Mouse (Mus musculus): ENCODE results near the gene Zfp579. TPM values are rescaled to one million over a fixed set of nuclear protein-coding genes. Genes with fewer than 3 reads are reported as not detected.
"Not testable (repeated sequence)": the region's sequence is repeated elsewhere in the genome, so short reads cannot be mapped to it uniquely, and the experiment has no call there.

The Zfp579 gene
- total RNA-seq, 2 experiments from 2014 or later: 15.2 to 18.2 TPM

DNA sequence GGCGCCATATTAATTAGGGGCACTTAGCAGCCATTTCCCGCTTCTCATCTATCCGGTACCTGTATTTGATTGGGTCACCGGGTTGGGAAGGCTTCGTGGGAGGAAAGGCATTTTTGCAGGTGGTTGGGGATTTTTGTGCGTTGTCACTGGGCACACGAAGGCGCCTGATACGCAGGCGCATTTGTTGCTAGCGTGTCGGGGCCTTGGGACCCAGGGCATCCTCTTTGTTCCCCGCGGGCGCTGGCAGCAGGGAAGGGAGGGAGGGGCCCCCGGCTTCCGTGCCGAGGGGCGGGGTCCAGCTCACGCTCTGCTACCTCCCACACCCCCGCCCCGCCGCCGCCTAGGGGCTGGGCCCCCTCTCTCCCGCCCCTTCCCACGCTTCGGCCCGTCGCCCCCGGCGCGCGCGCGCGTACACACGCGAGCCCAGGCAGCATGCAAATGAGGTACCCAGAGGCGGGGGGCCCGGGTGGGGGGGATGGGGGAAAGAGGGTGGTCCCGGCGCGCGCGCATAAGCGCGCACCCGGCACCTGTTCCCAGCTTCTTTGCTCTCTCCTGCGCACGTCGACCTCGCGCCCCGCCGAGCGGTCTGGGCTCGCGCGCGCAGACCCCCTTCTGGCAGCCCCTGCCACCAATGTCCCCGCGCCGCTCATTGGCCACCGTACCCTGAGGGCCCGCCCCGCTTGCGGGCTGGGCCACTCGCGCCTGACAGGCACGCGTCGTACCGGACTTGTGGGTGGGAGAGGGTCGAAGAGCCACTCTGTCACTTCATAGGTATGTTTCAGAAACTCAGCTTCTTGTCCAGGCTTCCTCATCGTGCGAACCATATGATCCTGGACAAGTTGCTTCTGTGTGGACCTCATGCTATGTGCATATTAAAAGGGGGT is 19.4 kb upstream of the Zfp579 start, which contains the start of gene Gm44973:
Gene Gm44973, plus strand, starts transcription at position 379 of the 884 bp plus-strand sequence.
- peak; percentile 94 for DNase-seq

DNA sequence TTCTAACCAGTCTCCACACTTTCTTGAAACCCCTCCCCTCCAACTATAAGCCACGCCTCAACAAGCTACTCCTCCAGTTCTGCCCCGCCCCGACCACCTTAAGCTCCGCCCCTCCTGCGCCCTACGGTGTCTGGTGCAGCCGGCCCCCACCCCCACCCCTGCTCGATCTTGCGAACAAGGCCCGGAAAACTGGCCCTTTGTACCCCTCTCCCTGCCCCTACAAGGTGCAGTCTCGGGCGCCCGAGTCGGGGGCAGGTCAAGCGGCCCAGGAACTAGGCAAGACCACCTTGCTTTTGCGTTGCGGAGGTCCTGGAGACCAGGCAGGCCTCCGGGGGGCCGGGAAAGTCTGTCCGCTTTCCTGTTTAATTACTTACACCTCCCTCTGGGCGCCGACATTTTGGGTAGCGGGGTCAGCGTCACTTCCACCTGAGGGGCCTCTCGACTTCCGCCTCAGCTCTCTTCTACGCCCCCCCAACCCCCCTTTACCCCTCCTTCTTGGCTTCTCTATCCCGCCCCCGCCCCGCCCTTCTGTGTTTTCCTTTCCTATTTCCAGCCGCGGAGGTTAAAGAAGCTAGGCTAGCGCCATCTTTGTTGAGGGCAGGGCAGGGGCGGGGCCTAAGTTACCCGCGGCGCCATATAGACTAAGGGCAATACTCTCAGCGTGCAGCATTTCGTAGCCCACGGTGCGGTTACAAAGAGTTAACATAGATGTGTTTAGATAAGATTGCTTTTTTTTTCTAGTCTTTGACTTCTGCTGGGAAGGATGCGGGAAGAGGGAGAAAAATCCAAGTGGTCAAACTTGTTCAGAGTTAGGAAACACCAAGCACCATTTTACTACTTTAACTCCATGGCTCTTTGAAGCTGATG is 18.5 kb upstream of the Zfp579 start, which contains the start of the genes Zfp524 and Fiz1:
Gene Zfp524, plus strand, starts transcription at position 165 of the 867 bp plus-strand sequence.
Gene Fiz1, minus strand, starts transcription at position 447 of the 867 bp plus-strand sequence.
- peak; percentile 97 for DNase-seq

DNA sequence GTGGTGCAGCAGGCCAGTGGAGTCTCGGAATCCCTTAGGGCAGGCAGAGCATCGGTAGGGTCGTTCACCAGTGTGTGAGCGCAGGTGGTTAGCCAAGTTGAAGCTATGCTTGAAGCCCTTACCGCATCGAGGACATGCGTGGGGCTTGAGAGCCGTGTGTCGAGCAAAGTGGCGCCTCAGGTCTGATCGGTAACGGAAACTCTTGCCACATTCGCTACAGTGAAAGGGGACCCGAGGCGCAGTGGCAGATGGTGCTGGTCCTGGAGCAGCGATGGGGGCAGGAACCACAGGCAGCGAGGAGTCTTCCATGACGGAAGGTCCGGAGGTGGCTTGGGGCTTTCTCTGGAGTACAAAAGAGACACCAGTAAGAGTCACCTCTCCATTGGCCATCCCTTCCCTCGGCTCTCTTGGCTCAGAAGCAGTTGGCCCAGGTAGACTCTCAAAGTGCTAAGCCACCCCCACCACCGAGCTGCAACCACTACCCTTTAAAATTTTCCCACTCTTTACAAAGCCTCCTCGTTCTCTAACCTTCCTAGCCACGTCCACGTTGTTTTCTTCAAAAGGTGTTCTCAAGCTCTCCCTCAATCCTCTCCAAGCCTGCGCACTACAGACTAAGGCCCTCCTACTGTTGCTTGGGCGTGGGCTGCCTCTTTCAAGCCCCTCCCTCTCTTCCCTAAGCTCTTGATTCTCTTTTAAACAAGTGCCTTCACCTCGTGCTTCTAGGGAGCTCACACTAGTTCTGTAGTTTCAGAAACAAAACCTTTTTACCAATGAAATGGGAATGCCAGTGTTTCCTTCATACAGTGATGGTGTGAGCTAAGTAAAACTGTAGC is 16.9 kb upstream of the Zfp579 start:
- DNase-seq: no peak

DNA sequence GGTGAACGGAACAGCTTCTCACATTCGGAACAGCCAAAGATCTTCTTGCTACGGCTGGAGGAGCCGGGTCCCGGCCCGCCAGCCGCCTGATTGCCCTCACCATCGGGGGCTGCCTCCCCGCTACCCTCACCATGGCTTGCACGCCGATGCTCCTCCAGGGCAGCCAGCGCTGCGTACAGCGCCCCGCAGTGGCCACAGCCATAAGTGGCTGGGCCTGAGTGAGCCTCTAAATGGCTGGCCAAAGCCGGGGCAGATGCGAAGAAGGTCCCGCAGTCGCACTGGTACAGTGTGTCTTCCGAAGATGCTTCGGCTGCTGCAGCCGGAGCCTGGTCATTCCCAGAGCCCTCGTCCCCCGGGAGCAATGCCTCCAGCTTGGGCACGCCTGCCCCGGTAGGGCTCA is 12.3 kb upstream of the Zfp579 start:
- no peak for DNase-seq

DNA sequence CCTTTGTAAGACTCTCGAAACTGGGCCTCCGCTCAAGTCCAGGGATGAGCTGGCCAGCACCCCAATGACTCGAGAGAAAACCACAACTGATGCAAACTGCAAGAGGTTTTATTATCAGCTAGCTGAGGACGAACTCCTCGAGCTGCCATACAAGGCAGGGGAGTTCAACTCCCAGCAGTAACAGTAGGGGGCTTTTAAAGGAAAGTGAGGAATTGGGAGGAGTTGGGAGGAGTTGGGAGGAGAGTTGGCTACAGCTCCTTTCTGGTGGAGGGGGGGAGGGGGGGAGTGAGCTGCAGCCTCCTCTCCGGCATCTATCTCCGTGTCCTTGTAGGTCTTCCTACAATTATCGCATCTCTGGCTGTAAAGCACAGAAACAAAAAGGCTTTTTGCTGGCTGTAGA is 6.9 kb upstream of the Zfp579 start:
- not testable (repeated sequence) for DNase-seq

DNA sequence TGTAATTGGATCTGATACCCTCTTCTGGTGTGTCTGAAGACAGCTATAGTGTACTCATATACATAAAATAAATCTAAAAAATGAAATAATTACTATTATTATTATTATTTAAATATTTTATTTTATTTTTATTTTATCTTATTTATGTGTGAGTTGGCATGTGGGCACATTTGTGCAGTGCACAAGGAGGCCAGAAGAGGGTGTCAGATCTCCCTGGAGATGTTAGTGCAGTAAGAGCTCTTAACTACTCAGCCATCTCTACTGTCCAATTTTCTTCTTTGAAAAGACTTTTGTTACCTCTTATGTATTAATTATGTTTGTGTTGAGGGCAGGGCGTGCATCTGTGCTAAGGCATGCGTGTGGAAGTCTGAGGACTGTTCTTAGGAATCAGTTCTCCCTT is 3.9 kb upstream of the Zfp579 start:
- no peak for DNase-seq

DNA sequence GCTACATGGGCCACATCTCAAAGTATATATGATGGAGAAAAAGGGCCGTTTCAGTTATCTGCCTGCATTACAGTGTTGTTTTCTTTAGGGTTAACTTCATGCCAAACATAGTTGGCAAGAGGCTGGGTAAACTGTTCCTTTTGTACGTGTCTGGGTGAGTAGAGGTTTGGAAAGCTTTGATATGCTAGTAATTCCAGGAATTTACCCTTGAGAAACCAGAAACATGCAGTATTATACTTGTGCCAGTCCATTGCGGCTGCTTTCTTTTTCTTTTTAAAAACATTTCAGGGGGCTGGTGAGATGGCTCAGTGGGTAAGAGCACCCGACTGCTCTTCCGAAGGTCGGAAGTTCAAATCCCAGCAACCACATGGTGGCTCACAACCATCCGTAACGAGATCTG is 976 bp upstream of the Zfp579 start:
- no peak for DNase-seq

DNA sequence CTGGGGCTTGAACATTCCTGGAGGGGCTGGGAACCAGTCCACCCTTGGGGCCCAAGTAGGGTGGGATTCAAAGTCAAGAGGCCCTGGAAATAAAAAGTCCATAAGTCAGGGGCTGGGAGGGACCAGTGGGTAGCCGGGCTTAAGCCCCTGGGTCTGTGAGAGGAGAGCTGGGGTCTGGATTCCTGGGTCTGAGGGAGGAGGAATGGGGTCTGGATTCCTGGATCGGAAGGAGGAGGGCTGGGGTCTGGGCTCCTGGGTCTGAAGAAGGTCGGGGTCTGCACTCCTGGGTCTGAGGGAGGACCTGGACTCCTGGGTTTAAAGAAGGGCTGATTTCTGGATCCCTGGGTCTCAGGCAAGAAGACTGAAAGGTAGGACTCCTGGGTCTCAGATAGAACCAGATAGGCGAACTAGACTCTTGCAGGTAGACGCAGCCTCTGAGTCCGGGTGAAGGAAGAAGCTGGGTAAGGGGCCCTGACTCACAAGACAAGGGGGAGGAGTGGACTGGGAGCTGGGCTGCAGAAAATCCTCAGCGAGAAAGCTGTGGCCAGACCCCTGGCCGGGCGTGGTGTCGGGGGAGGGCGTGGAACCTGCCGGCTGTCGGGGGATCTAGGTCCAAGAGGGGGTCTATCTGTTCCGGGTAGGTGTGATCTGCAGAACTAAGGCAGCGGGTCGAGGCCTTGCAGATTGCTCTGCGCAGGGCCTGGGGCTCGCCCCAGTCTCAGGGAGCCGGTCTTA is 523 bp downstream of the Zfp579 start:
- no peak for DNase-seq

DNA sequence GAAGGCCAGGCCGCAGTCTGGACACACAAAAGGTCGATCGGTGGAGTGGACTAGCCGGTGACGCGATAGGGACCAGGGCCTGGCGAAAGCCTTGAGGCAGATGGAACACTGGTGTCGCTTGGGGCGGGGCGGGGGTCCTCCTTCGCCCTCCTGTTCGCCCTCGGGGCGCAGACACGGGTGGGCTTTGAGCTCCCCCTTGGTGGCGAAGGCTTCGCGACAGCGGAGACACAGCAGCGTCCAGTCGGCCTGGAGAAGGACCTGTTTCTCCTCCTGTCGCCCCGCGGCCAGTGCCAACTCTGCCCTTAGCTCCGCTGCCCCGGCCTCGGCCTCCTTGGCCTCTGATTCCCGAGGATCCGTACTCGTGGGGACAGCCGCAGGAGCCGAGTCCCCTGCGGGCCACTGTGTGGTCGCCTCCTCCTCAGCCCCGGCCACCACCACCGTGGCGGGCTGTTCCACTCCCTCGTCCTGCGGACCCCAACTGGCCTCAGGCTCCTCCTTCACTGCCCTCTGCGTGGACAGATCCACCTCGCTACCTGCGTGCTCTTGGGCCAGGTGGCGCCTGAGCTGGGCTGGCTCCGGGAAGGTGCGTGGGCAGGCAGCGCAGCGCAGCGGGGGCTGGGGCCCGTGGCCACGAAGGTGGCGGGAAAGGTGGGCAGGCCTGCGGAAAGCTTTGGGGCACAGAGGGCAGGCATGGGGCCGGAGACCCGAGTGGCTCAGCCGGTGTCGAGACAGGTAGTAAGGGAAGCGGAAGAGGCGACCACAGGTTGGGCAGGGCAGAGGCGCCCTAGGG is 1.8 kb downstream of the Zfp579 start:
- no peak for DNase-seq

DNA sequence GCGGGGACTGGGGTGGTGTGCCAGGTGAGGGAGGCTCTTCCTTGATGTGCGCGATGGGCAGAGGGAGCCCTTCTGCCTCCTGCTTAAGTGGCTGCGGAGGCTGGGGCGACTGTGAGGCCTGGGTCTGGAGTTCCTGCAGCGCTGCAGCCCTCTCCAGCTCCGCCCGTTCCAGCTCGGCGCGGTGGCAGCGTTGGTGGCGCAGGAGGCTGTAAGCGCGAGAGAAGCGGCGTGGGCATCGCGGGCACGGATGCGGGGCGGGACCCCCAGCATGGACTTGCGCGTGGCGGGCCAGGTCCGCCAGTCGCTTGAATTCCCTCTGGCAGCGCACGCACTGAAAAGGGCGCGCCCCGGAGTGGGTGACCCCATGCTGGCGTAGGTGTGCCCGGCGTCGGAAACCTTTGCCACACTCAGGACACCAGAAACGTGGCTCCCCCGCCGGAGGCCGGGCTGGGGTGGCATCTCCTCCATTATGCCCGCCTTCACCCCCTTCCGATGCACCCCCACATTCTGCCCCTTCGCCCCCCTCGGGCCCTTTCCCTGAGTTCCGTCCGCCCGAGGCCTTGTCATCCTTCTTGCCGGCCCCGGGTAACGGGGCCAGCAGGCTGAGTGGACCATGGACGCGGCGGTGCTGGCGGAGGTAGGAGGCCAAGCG is 2.5 kb downstream of the Zfp579 start:
- DNase-seq: no peak

DNA sequence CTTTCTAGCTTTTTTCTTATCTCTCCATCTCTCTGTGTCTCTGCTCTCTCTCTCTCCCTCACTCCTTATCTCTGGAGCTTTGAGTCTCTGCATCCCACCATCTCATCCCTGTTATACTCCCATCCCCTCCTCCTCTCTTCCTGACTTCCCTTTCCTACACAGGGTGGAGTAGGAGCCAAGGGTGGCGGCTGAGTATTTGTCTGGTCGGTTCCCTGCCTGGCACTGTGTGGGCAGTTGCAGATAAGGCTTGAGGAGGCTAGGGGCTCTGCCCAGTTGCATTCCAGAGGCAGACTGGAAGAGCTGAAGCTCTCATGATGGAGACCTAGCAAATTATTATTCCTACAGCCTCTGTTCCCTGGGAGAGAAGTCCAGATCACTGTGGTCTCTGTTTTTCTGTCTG is 7.7 kb downstream of the Zfp579 start:
- no peak for DNase-seq

DNA sequence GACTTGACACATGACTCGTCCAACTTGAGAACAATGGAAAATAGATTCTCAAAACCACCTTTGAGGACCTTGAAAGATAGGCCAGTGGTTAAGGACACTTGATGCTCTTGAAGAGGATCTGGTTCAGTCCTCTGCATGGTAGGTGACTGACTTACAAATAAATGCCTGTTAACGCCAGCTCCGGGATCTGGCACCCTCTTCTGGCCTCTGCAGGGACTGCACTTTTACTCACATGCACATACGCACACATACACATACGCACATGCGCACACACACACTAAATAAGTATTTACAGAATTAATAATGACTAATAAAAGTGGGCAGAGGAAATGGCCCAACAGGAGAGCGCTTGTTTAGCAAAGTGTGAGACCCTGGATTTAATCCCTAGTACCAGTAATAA is 19.1 kb downstream of the Zfp579 start:
- DNase-seq: no peak

DNA sequence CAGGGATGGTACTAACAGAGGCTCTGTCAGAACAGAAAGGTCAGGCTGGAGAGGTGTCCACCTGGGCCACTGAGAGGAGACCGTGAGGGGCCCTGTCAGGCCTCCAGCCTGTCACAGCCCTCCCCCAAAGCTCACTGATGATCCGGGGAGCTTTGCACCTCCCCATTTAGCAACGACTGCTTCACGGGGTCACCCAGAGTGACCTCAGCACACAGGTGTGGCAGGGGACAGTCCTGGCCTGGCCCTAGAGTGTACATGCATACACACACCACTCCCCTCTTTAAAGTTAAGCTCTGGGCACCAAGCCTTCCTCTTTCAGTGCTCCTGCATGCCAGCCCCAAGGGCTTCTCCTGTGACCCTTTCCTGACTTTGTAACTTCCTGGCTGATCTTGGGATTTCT is 20.5 kb downstream of the Zfp579 start:
- DNase-seq: no peak

DNA sequence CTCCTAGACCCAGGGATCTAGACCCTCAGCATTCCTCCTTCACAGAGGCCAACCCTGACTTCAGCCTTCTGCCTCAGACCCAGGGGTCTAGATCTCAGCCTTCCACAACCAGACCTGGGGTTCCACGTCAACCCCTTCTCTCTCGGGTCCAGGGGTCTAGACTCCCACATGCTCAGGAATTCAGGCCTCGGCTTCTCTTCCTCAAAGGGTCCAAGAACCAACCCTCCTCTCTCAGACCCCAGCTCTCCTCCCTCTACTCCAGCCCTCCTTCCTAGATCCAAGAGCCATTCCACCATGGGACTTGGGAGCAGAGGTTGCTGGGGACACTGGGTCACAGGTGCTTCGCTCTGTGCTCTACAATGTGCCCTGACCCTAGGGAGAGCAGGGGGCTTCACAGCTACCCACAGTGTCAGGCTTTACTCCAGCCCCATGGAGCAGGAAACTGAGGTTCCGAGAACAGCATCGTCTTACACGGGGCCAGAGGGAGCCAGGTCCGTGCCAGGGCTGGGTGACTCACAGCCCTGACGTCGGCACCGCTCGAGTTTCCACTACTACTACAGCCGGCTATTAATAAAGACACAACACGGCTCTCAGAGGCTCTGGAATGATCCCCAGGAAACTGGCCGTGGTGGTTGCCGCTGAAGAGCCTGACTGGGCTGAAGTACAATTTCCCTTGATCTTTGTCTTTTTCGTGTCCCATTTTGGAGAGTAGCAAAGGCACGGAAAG is 23.5 kb downstream of the Zfp579 start:
- peak; percentile 70 for DNase-seq

DNA sequence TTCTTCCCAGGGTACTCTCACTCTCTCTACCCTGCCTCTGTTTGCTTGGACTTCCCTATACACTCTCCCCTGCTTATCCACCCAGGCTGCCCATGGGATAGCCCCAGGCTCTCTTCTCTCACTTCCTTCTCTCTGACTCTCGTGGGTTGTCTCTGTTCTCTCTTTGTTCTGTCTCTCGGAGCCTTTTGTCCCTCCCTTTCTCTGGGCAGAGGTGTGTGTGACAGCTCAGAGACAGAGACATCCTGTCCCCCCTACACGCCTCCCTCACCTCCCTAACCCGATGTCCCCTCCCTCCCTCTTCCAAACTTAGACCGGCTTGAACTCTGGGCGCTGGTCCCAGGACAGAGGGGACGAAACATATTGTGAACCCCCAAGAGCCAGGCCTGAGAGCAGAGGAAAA is 24.2 kb downstream of the Zfp579 start:
- no peak for DNase-seq

DNA sequence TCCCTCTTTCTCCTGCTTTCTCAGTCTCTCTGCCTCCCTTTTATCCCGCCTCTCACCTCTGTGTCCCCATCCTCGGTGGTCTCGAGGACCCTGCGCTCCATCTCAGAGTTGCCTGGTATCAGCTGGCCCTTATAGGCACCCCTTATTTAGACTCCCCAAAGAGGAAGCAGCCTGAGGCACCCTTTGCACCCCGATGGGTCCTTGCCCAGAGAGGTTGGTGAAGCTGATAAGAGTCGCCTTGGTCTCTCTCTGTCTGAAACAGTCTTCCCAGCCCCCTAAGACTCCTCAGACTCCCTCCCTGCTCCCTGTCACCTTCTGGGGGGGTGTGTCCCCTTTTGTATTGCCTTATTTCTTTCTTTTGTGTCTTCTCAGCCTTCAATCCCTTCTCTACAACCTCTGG is 24.9 kb downstream of the Zfp579 start, which contains the start of gene Sbk3:
Gene Sbk3, minus strand, starts transcription at position 101 of the 400 bp plus-strand sequence.
- no peak for DNase-seq

DNA sequence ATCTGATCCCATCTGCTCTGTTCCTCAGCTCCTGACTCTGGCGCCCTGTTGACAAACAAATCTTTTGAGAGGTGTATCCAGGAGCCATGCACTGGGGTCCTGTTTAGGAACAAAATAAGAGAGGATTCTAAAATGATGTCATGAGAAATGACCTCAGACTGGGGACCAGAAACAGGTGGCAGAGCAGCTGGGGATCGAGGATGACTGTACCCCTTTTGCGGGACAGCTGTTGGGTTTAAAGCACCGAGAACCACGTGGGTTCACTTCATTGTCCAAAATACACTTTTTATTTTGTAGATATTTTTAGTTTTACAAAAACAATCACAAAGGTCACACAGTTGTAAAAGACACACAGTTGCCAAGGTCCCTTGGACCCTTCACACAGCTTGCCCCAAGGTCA is 31.0 kb downstream of the Zfp579 start:
- no peak for DNase-seq

DNA sequence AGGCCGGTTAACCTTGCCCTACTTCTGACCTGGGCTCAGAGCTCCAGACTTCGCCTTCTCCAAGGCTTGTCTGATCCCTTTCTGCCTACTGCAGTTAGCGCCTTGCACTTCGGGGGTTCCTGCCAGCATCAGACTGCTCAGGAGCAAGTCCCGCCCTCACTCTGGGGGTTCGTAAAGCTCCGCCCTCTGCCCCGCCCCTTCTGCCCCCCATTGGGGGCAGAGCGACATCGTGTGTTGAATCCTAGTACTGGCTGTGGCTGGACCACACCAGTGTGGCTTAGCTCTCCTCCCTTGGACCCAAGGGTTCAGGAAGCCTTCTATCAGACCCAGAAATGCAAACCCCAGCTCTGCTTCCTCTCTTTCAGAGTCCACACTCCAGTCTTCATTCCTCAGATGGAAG is 31.7 kb downstream of the Zfp579 start, which contains the start of gene Sbk2:
Gene Sbk2, minus strand, starts transcription at position 135 of the 400 bp plus-strand sequence.
- DNase-seq: peak; percentile 89

DNA sequence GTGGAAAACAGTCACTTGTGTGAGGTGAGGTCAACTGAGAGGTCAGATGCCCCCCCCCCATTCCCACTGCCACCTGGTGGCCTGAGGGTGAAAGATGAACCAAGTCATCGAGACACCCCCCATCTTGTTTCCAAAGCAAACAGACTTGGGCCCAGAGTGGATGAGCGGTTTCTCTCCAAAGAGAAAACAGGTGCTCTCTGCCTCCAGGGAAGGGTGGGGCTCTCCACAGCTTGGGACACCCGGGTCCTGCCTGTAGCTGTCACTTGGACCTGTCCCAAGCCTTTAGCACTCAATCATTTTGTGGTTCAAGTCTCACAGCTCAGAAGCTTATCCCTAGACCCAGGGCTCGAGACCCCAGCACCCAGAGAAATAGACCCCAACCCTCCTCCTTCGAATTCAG is 32.4 kb downstream of the Zfp579 start:
- no peak for DNase-seq
